Mouse (Mus musculus) E14TG2a.4 (cell line): ENCODE results near the gene Dcun1d3.

Experiments
- H3K27me3 ChIP-seq: 2 replicates; pipeline ENCODE4 v1.6.1; 2014; ENCODE audit warnings: low read length, control low read depth; ENCODE audit not compliant: insufficient read depth
- H3K36me3 ChIP-seq: 2 replicates; pipeline ENCODE4 v1.6.1; 2014; ENCODE audit warnings: low read length, control low read depth; ENCODE audit not compliant: insufficient read depth
- H3K4me1 ChIP-seq: replicated peaks from 2 replicates; pipeline ENCODE4 v1.6.1; 2014; ENCODE audit warnings: low read depth, low read length, control low read depth
- H3K4me3 ChIP-seq: replicated peaks from 2 replicates; pipeline ENCODE4 v1.5.1; 2014; ENCODE audit warnings: mild to moderate bottlenecking, low read length
- H3K9me3 ChIP-seq: 2 replicates; pipeline ENCODE4 v1.6.1; 2014; ENCODE audit warnings: low read length, control low read depth
- CTCF ChIP-seq: conservative IDR thresholded peaks from 2 replicates; pipeline ENCODE4 v1.5.1; 2014; ENCODE audit warnings: low read length
- NANOG ChIP-seq: IDR thresholded peaks from 2 replicates; pipeline ENCODE4 v1.6.1; 2014; ENCODE audit warnings: borderline replicate concordance, low read length, mixed read lengths
- POU5F1 ChIP-seq: IDR thresholded peaks from 2 replicates; pipeline ENCODE4 v1.6.1; 2014; ENCODE audit warnings: low read length, borderline replicate concordance

Dcun1d3 gene

GRCm38 (mm10) chr7:119895639-119896512 is at the start of gene Dcun1d3, which contains the start of gene Lyrm1:
Dcun1d3 (minus strand) TSS chr7:119896298.
Lyrm1 (plus strand) TSS chr7:119895861.
- Histone ChIP-seq H3K36me3 (no peaks in the 10 kb centered on the region), H3K4me1 (peaks cover 84% of the 10 kb centered on the region), H3K4me3 (peak within 1 kb of the TSS; percentile 94), H3K9me3 (no peaks in the 10 kb centered on the region), H3K27me3 (no peaks in the 10 kb centered on the region)
- TF ChIP-seq CTCF (no peak), POU5F1 (no peak)

DNA sequence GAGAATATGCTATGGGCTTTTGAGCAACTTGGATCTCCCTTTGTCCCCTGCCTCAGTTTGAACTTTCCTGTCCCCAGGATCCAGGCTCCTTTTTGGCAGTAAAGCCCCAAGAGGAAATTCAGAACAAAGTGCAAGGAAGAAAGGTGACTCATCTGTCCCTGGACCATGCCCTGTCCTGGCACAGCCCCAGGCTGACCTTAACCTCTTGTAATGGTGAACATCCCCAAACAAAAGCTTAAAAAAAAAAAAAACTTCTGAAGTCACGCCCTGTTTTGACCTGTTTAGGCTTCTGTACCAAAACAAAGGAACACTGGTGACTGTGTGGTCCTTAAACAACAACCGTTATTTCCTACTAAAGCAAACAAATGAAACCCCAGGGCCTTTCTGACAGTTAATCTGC is 45.5 kb upstream of the Dcun1d3 start:
- H3K4me1 ChIP-seq: peaks cover 20% of the 10 kb centered on the region
- H3K36me3 ChIP-seq: no peaks in the 10 kb centered on the region

GRCm38 (mm10) chr7:119937036-119937435 is 40.9 kb upstream of the Dcun1d3 start:
- no peak for TF ChIP-seq POU5F1
- Histone ChIP-seq H3K36me3 (no peaks in the 10 kb centered on the region), H3K4me1 (peaks cover 19% of the 10 kb centered on the region), H3K9me3 (no peaks in the 10 kb centered on the region), H3K4me3 (no peak overlapping the region), H3K27me3 (no peaks in the 10 kb centered on the region)

More for the DNA sequence above, 45.5 kb upstream of the Dcun1d3 start:
- Histone ChIP-seq H3K4me3 (no peak overlapping the region), H3K9me3 (no peaks in the 10 kb centered on the region), H3K27me3 (no peaks in the 10 kb centered on the region)
- TF ChIP-seq NANOG (no peak), POU5F1 (no peak), CTCF (no peak)

DNA sequence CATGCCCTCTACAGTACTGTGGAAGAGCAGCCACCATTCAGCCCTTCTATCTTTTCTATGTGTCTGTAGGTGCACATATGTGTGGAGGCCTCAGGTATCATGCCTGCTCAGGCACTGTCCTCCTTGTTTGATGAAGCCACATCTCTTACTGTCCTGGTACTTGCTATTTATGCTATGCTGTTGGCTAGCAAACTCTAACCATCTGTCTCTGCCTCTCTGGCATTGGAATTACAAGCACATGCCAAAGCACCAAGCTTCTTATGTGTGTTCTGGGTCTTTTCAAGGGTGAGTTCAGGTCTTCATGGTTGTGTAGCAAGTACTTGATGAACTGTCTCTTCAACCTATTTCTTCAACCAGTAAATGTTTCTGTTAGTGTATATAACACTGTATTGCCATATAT is 40.2 kb upstream of the Dcun1d3 start:
- Histone ChIP-seq H3K9me3 (no peaks in the 10 kb centered on the region), H3K4me1 (peaks cover 11% of the 10 kb centered on the region), H3K4me3 (no peak overlapping the region), H3K36me3 (no peaks in the 10 kb centered on the region), H3K27me3 (no peaks in the 10 kb centered on the region)
- TF ChIP-seq CTCF: no peak
- TF ChIP-seq POU5F1: no peak
- TF ChIP-seq NANOG: no peak

GRCm38 (mm10) chr7:119928783-119929440 is 32.8 kb upstream of the Dcun1d3 start:
- H3K36me3 ChIP-seq: no peaks in the 10 kb centered on the region
- H3K27me3 ChIP-seq: no peaks in the 10 kb centered on the region
- no peak overlapping the region for H3K4me3 ChIP-seq
- no peak for TF ChIP-seq NANOG
- no peak for TF ChIP-seq POU5F1
- TF ChIP-seq CTCF: no peak
- H3K9me3 ChIP-seq: no peaks in the 10 kb centered on the region
- no peaks in the 10 kb centered on the region for H3K4me1 ChIP-seq

DNA sequence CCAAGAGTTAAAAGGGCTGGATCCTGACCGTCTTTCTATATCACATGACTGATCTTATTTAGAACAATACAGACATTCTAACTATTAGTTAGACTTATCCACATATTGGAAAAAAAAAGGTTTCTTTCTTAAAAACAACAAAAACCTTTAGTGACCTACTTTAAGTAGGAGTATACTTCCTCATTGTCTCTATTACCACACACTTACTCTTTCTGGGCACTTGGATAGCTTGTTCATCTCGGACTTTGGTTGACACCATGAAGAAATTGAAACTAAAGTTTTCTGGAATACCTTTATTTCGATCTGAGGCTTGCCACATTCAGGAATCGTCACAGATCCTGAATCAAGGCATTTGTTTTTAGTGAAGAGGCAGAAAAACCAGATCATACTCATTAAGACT is 25.0 kb upstream of the Dcun1d3 start:
- Histone ChIP-seq H3K4me3 (no peak overlapping the region), H3K27me3 (no peaks in the 10 kb centered on the region), H3K9me3 (no peaks in the 10 kb centered on the region), H3K36me3 (no peaks in the 10 kb centered on the region), H3K4me1 (no peaks in the 10 kb centered on the region)
- no peak for TF ChIP-seq NANOG

GRCm38 (mm10) chr7:119920457-119920856 is 24.4 kb upstream of the Dcun1d3 start:
- no peak overlapping the region for H3K4me3 ChIP-seq
- no peaks in the 10 kb centered on the region for H3K36me3 ChIP-seq
- no peaks in the 10 kb centered on the region for H3K4me1 ChIP-seq
- no peaks in the 10 kb centered on the region for H3K27me3 ChIP-seq
- TF ChIP-seq NANOG (no peak), POU5F1 (no peak), CTCF (no peak)
- no peaks in the 10 kb centered on the region for H3K9me3 ChIP-seq

GRCm38 (mm10) chr7:119911727-119912126 is 15.6 kb upstream of the Dcun1d3 start:
- H3K4me3 ChIP-seq: no peak overlapping the region
- H3K9me3 ChIP-seq: no peaks in the 10 kb centered on the region
- TF ChIP-seq POU5F1 (no peak), CTCF (no peak), NANOG (no peak)
- no peaks in the 10 kb centered on the region for H3K36me3 ChIP-seq
- H3K27me3 ChIP-seq: no peaks in the 10 kb centered on the region
- 0 out of 2 replicates have a peak, but pooled peaks cover 3% of the 10 kb centered on the region for H3K4me1 ChIP-seq
